Mouse (Mus musculus): ENCODE data around the gene Klk1b27. TPM values are rescaled to one million over a fixed set of nuclear protein-coding genes. Genes with fewer than 3 reads are reported as not detected.

Klk1b27 gene
- not detected for total RNA-seq (2023)

DNA sequence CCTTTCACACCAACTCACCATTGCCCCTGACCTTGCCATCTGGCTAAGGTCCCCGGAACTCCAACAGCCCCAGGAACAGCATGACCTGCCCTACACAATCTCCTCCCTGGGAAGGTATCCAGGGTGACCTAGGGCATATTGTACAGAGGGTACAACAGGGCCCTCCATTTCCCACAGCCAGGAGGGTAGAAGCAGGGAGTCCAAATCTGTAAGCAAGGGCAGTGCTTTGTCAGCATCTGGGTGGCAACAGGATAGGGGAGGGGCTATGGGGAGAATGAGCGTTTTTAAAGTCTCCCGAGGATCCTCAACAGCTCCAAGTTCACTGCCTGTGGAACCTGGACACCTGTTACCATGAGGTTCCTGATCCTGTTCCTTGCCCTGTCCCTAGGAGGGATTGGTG is at the start of gene Klk1b27:
Klk1b27 (plus strand) TSS at position 301 of the 400 bp plus-strand sequence.

DNA sequence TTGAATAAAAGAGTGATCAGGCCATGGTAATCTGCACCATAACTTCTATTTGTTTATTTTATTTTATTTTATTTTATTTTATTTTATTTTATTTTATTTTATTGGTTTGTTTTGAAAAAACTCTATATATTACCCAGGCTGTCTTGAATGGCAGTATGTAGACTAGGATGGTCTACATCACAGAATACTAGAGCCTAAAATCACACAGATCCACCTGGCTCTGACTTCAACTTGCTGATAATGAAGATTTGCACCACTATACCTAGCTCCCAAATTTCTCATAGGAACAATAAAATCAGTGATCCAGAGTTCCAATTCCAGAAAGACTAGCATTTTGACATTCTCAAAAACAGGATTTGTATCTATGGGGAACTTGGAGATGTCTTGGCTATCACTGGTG is 40.2 kb upstream of the Klk1b27 start, which contains the start of gene Klk1b26:
Klk1b26 (plus strand) TSS at position 301 of the 400 bp plus-strand sequence.

DNA sequence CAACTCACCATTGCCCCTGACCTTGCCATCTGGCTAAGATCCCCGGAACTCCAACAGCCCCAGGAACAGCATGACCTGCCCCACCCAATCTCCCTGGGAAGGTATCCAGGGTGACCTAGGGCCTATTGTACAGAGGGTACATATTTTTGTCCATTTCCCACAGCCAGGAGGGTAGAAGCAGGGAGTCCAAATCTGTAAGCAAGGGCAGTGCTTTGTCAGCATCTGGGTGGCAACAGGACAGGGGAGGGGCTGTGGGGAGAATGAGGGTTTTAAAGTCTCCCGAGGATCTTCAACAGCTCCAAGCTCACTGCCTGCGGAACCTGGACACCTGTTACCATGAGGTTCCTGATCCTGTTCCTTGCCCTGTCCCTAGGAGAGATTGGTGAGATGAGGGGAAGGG is 49.9 kb downstream of the Klk1b27 start, which contains the start of gene Klk1b21:
Klk1b21 (plus strand) TSS at position 301 of the 400 bp plus-strand sequence.

Other genes with a start within 250 kb of the Klk1b27 start
- under 1 TPM in 1 of 2 experiments, not detected in 1; 0.38 TPM for gene Klk7, start 241.0 kb upstream of the Klk1b27 start, total RNA-seq (2023)
- not detected for gene Klk6, start 227.8 kb upstream of the Klk1b27 start, total RNA-seq (2023)
- not detected for gene Klk5, start 210.3 kb upstream of the Klk1b27 start, total RNA-seq (2023)
- gene Klk4, start 171.1 kb upstream of the Klk1b27 start, total RNA-seq (2023), result not detected
- gene Klk15, start 118.5 kb upstream of the Klk1b27 start, total RNA-seq (2023), result not detected
- not detected for gene Klk1b8, start 101.6 kb upstream of the Klk1b27 start, total RNA-seq (2023)
- gene Klk1b1, start 85.5 kb upstream of the Klk1b27 start, total RNA-seq (2023), result not detected
- not detected for gene Klk1b9, start 76.2 kb upstream of the Klk1b27 start, total RNA-seq (2023)
- not detected for gene Klk1b11, start 56.4 kb upstream of the Klk1b27 start, total RNA-seq (2023)
- not detected for gene Klk1b26, start 40.1 kb upstream of the Klk1b27 start, total RNA-seq (2023)
- gene Klk1b21, start 50.0 kb downstream of the Klk1b27 start, total RNA-seq (2023), result not detected
- not detected for gene Klk1b22, start 60.4 kb downstream of the Klk1b27 start, total RNA-seq (2023)
- not detected for gene Klk1b16, start 84.5 kb downstream of the Klk1b27 start, total RNA-seq (2023)
- gene Klk1b24, start 135.9 kb downstream of the Klk1b27 start, total RNA-seq (2023), result not detected
- gene Klk1b3, start 145.9 kb downstream of the Klk1b27 start, total RNA-seq (2023), result not detected
- not detected for gene Klk1b4, start 155.1 kb downstream of the Klk1b27 start, total RNA-seq (2023)
- not detected for gene Klk1b5, start 163.7 kb downstream of the Klk1b27 start, total RNA-seq (2023)
- gene Klk1, start 173.1 kb downstream of the Klk1b27 start, total RNA-seq (2023), result not detected
- gene Gm36864, start 183.9 kb downstream of the Klk1b27 start, total RNA-seq (2023), result not detected
- gene 1700028J19Rik, start 194.4 kb downstream of the Klk1b27 start, total RNA-seq (2023), result 1 to 10 TPM; 1.8 to 2.2 TPM
- 100 to 1,000 TPM; 154 to 171 TPM for gene 2410002F23Rik, start 194.4 kb downstream of the Klk1b27 start, total RNA-seq (2023)
- gene Acp4, start 205.1 kb downstream of the Klk1b27 start, total RNA-seq (2023), result not detected
- not detected for gene Gm15517, start 209.2 kb downstream of the Klk1b27 start, total RNA-seq (2023)

All from B cell, adult 67 days (primary cell).